Mouse (Mus musculus): ENCODE measurements around the gene Hoxc10.

DNA sequence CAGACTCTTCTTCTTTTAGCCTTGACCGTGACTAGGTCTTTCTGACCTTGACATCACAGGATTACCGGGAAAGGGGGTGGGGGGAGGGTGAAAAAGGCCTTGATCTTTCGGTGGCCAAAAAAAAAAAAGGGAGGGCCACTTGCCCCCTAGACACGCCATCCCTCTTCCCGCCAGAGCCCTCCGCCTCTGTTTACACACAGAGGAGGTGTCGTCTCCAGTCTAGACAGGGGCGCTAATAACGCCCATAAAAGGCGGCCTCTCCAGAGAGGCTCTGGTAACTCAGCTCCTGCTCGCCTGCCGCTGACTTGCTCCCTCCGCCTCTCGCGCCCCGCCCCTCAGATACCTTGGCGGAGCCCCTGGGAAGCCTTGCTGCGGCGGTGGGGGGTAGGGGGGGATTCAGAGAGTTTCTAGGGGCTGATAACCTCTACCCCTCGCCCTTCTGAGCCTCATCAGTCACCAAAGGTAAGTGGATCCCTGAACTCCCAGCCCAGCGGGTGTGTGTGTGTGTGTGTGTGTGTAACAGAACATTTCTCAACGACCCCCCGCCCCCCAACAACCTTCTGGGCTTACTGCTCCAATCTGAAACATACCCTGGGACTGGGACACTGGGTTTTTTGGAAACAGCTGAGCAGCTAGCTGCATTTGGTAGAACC is 34.8 kb upstream of the Hoxc10 start:
- TF ChIP-seq CTCF (IDR thresholded peaks at IDR 0.05) (no peak), EP300 (IDR thresholded peaks at IDR 0.05) (no peak)

Measured in lung, postnatal 0 days (tissue).